In genomic region chr7:135653601-135654000, GRCm38 (mm10) we compare ENCODE assay signal across 10 mouse cellular contexts.
"Had no signal": no experiment of that assay in that cellular context is flagged by ENCODE, and none has a peak within 500 bp of the region (broad histone marks: within the 10 kb centered on the region; RNA-seq: fewer than 3 reads in every experiment).

No protein-coding gene starts in this region.

- DNase-seq: kidney, adult 8-10 months; kidney, postnatal 25 days; lung, adult 2 months; lung, postnatal 36 days; right cerebral cortex, postnatal 14 days had no signal

- H3K9me3 ChIP-seq: limb, embryonic 12.5 days; midbrain, embryonic 13.5 days had no signal

- H3K4me1 ChIP-seq: midbrain, embryonic 13.5 days had no signal

- H3K4me3 ChIP-seq: limb, embryonic 12.5 days; midbrain, embryonic 13.5 days had no signal

- H3K9ac ChIP-seq: limb, embryonic 12.5 days; midbrain, embryonic 13.5 days had no signal

- H3K27me3 ChIP-seq: limb, embryonic 12.5 days; midbrain, embryonic 13.5 days had no signal

- H3K36me3 ChIP-seq: limb, embryonic 12.5 days; midbrain, embryonic 13.5 days had no signal

- H3K4me2 ChIP-seq: limb, embryonic 12.5 days; midbrain, embryonic 13.5 days had no signal

- H3K27ac ChIP-seq: limb, embryonic 12.5 days; midbrain, embryonic 13.5 days had no signal

- ATAC-seq: inflammation-experienced regulatory T-cells, adult 6 months; intestine, postnatal 0 days; lung, postnatal 0 days; midbrain, embryonic 13.5 days had no signal
